Mouse (Mus musculus): ENCODE measurements around the gene Arhgap29.

DNA sequence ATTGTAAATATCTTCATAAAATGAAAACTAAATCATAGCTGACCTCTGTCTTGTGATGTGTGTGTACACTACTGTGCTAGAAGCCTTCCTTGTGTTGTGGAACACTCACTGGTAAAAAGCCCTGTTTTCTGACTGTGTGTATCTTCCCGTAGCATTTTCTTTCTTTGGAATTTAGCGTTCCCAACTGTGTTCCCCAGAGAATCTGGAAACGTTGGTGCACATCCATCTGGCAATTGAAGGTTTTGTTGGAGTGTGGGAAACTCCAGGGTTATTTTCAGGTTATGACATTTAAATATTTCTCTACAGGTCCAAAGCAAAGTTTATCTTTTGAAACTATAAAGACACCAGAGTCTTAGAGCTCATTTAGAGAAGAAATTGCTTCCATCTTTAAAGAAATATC lies 43.2 kb upstream of the Arhgap29 start:
- TF ChIP-seq POLR2AphosphoS5 (IDR thresholded peaks at IDR 0.05; ENCODE audit: insufficient replicate concordance, low read depth, low read length) (no peak), CTCF (IDR thresholded peaks at IDR 0.05; ENCODE audit: low read depth, low read length) (no peak), TAL1 (conservative IDR thresholded peaks at IDR 0.05; ENCODE audit: low read depth, low read length) (no peak), GATA1 (IDR thresholded peaks at IDR 0.05; ENCODE audit: borderline replicate concordance, low read length) (no peak)

Data from G1E (cell line).